Mouse (Mus musculus) megakaryocyte progenitor cell, adult 5-6 weeks (primary cell): Measurements from ENCODE around the gene Lilr4b. TPM values are rescaled to one million over a fixed set of nuclear protein-coding genes. Genes with fewer than 3 reads are reported as not detected.
A peak's percentile ranks its signal among the peaks of the same experiment; 100 is the strongest.
"Not testable (repeated sequence)": the region's sequence is repeated elsewhere in the genome, so short reads cannot be mapped to it uniquely, and the experiment has no call there.

Experiments
- ATAC-seq: replicated peaks from 2 replicates; pipeline ENCODE4 v1.8.0; 2016; ENCODE audit warnings: mild to moderate bottlenecking, moderate TSS enrichment, inconsistent platforms; ENCODE audit not compliant: poor library complexity
- total RNA-seq, 2 experiments: library from RNA; stranded (forward) in 1 of 2; stranded (reverse) in 1 of 2; fragments of 157-497, 149-512 nt in 1 of 2; fragments of 200-1000 nt in 1 of 2; gene quantifications; 2 replicates each; pipeline versions ENCODE4 v1.2.3 to v1.2.4; 2015 to 2017

Gene Lilr4b
- total RNA-seq (2015) (19.2 and 24.3 TPM in 2 replicates), total RNA-seq (2017) (12.6 and 21.0 TPM in 2 replicates)

- ATAC-seq, result peak; percentile 98
Observed at GRCm38 (mm10) chr10:51480397-51480796, at the start of gene Lilr4b, which contains the start of gene Gm49339. Gene Lilr4b, plus strand, starts transcription at chr10:51480632. Gene Gm49339, plus strand, starts transcription at chr10:51480612.

GRCm38 (mm10) chr10:51432940-51433339, 47.5 kb upstream of the Lilr4b start:
- peak; percentile 84 for ATAC-seq

- peak; percentile 84 for ATAC-seq
Observed at GRCm38 (mm10) chr10:51435684-51436083, 44.7 kb upstream of the Lilr4b start.

DNA sequence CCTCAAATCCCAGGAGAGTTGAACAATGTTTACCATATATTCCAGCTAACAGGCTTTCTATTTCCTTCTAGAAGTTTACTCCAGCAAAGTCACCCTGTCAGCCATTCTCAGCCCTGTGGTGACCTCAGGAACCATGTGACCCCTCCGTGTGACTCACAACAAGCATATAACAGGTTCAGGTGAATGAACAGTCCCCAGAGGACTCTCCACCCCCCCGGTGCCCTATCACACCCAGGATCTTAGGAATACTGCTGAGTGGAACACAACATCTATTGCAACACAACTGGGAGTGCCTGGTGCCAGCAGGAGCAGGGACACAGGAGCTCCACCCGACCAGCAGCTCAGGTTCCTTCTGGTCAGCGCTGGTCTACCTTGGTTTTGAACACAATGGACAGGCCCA, 28.8 kb upstream of the Lilr4b start:
- ATAC-seq, result no peak

DNA sequence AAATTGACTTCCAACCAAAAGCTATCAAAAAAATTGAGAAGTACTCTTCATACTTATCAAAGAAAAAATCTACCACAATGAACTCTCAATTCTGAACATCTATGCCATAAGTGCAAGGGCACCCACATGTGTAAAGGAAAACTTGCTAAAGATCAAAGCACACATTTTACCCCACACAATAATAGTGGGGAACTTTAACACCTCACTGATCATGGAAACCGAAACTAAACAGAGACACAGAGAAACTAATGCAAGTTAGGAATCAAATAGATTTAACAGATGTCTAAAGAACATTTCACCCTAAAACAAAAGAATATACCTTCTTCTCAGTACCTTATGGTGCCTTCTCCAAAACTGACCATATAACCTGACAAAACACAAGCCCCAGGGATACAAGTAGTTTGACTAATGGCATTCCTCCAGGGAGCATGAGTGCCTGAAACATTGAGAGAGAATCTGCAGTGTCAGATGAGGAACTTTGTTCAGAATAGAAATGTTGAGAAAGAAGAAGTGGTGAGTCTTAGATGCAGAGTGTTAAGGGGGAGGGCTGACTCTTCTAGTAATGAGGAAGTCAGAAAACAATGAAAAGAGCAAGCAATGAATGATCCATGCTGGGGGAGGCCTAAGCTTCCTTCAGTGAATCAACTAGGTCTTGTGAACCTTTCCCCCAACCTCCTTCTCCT, 26.7 kb upstream of the Lilr4b start:
- ATAC-seq, result peak; percentile 80

DNA sequence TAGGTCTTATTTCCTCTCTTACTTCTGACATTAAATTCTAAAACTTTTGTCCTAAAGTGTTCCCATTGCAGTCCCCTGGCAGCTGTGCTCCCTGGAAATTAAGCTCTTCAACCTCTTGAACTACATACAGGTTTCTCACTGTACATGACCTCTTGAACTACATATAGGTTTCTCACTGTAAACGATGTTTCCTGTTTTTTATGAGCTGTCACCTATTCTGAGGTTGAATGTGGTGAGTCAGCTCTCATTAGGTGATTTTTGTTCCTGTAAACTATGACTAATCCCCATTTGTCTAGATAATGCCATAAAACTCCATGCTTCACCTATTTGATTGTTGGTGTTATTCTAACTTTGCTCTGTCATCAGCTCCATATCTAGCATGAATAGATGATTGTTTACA, 26.1 kb upstream of the Lilr4b start:
- ATAC-seq, result peak; percentile 24

DNA sequence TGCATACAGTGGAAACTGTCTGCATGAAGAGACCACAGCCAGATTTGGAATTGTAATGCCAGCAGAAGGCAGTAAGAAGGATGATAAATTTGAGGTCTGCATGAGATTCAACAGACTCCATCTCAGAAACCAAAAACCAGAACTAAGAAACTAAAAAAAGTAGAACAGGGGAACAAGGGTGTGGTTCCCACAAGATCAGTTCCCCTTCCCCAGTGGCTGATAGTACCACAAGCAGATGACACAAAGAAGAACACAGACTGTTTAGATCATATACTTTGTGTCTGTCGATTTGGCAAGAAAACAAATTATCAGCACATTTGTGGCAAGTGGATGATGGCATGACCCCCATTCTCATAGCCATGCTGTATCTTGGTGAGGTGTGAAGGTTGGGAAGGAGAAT, 24.7 kb upstream of the Lilr4b start:
- ATAC-seq, result peak; percentile 74

GRCm38 (mm10) chr10:51456369-51456768, 24.1 kb upstream of the Lilr4b start:
- ATAC-seq, result peak; percentile 38

GRCm38 (mm10) chr10:51463800-51464199, 16.6 kb upstream of the Lilr4b start:
- ATAC-seq, result not testable (repeated sequence)

GRCm38 (mm10) chr10:51490691-51491090, 10.3 kb downstream of the Lilr4b start, which contains the start of gene Lilrb4a:
Gene Lilrb4a, plus strand, starts transcription at chr10:51490956.
- peak; percentile 99 for ATAC-seq

- ATAC-seq, result peak; percentile 90
Observed at GRCm38 (mm10) chr10:51520021-51520420, 39.6 kb downstream of the Lilr4b start.

- ATAC-seq, result peak; percentile 61
Observed at GRCm38 (mm10) chr10:51521453-51521852, 41.0 kb downstream of the Lilr4b start.

- peak; percentile 41 for ATAC-seq
Observed at GRCm38 (mm10) chr10:51526090-51526489, 45.7 kb downstream of the Lilr4b start.

DNA sequence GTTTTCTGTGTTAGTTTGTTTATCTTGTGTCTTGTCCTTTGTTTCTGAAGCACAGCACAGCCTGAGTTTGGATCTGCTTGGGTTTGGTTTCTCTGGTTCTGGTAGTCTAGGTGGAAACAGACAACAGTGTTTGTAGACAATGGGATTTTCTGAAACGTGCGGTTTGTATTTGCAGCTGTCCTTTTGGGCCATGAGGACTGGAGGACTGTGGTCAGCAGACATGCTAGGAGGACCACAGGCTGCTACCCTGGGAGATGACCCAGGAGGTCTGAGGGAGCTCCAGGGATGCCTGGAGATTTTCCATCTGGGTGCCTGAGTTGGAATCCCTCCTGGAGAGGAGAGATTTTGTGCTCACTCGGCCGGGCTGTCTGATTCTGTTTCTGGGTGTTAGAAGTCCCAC, 46.2 kb downstream of the Lilr4b start:
- ATAC-seq, result no peak

GRCm38 (mm10) chr10:51528840-51529434, 48.5 kb downstream of the Lilr4b start:
- peak; percentile 45 for ATAC-seq

GRCm38 (mm10) chr10:51529497-51529896, 49.1 kb downstream of the Lilr4b start:
- ATAC-seq, result no peak

GRCm38 (mm10) chr10:51530813-51531212, 50.4 kb downstream of the Lilr4b start:
- ATAC-seq, result peak; percentile 76

Other genes starting within 250 kb of the Lilr4b start
- gene Gm49339, start within 50 bp of the Lilr4b start, total RNA-seq (2015), result 1.1 TPM in 1 of 2 replicates, not detected in the other
- gene Gm49339, start within 50 bp of the Lilr4b start, total RNA-seq (2017), result 0.20 and 1.1 TPM in 2 replicates
- 27.7 and 39.5 TPM in 2 replicates for gene Lilrb4a, start 10.3 kb downstream of the Lilr4b start, total RNA-seq (2015)
- gene Lilrb4a, start 10.3 kb downstream of the Lilr4b start, total RNA-seq (2017), result 26.8 and 31.4 TPM in 2 replicates
- not detected in 2 replicates for gene Fam162b, start 109.9 kb downstream of the Lilr4b start, total RNA-seq (2015)
- gene Fam162b, start 109.9 kb downstream of the Lilr4b start, total RNA-seq (2017), result not detected in 2 replicates
- gene Gprc6a, start 150.8 kb downstream of the Lilr4b start, total RNA-seq (2015), result not detected in 2 replicates
- not detected in 2 replicates for gene Gprc6a, start 150.8 kb downstream of the Lilr4b start, total RNA-seq (2017)
- not detected in 2 replicates for gene Rfx6, start 197.1 kb downstream of the Lilr4b start, total RNA-seq (2015)
- not detected in 2 replicates for gene Rfx6, start 197.1 kb downstream of the Lilr4b start, total RNA-seq (2017)